Mouse (Mus musculus): ENCODE measurements at regions not wholly inside any gene's neighbourhood (a gene's known extent, or its start where the extent isn't known, plus 50 kb on each side); places are given as distances from the start of the nearest gene placed in this dataset.

- DNase-seq (ENCODE audit: low spot score in 2 of 2), result peak in 1 of 2 experiments; percentile 37
Observed at GRCm38 (mm10) chr6:84392752-84393511, 200.8 kb downstream of the Cyp26b1 start.

DNA sequence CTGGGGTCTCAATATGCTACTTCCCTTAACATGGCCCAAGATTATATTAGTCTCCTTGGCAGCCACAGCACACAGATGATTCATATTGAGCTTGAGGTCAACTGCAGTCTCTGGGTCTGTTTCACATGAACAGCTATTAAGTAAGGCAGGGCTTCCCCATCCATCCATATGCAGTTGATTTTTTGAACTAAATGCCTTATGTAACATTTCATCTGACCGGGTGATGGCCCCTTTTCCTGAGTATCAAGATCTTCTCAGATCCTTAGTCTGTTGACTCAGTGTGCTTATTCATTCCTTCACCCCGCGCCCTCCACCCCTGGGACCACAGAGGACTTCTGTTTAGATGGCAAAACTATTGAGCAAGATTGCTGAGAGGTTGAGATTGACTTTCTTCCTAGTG, 202.7 kb downstream of the Cyp26b1 start:
- DNase-seq (ENCODE audit: low spot score in 2 of 2), result no peak

- peak; percentile 56 to 62 for DNase-seq (ENCODE audit: low spot score in 2 of 2)
Observed at GRCm38 (mm10) chr6:84385696-84386095, 208.0 kb downstream of the Cyp26b1 start.

- DNase-seq (ENCODE audit: low spot score in 2 of 2), result peak in 1 of 2 experiments; percentile 34
Observed at GRCm38 (mm10) chr6:84383718-84384117, 210.0 kb downstream of the Cyp26b1 start.

DNA sequence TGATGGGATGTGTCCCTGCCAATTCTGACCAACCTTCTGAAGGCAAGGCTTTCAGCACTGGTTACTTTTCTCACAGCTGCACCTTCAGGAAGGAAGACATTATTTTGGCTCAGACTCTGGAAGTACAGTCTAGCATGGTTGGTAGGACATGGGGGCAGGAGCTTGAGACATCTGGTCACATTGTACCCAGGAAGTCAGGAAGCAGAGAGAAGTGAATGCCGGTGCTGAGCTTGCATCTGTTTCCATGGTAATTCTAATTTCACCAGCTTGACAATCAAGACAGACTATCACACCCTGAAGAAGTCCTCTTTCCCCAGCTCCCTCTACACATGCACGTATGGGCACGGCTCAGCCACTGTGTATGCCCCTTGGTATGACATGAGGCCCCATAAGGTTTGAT, 210.6 kb downstream of the Cyp26b1 start:
- no peak for DNase-seq (ENCODE audit: low spot score in 2 of 2)

- no peak for DNase-seq (ENCODE audit: low spot score in 2 of 2)
Observed at GRCm38 (mm10) chr6:84381571-84381970, 212.1 kb downstream of the Cyp26b1 start.

DNA sequence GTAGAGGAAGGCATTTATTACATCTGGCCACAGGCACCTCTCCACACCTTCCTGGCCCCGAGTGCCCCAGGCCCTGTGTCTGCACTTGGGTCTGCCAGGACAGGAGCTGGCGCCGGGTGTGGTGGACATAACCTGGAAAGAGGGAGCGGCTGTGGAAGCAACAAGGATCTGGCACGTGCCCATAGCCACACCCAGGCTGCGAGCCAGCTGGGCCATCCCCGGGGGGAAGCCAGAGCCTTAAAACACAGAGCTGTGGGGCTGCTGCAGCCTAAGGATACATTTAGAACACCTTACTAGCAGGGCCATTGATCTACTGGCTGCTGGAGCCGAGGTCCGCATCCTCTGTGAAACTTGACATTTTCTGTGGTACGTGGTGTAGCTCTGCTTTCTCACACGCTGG, 217.0 kb downstream of the Cyp26b1 start:
- no peak for DNase-seq (ENCODE audit: low spot score in 2 of 2)

- peak; percentile 51 to 55 for DNase-seq (ENCODE audit: low spot score in 2 of 2)
Observed at GRCm38 (mm10) chr6:84375498-84375897, 218.2 kb downstream of the Cyp26b1 start.

DNA sequence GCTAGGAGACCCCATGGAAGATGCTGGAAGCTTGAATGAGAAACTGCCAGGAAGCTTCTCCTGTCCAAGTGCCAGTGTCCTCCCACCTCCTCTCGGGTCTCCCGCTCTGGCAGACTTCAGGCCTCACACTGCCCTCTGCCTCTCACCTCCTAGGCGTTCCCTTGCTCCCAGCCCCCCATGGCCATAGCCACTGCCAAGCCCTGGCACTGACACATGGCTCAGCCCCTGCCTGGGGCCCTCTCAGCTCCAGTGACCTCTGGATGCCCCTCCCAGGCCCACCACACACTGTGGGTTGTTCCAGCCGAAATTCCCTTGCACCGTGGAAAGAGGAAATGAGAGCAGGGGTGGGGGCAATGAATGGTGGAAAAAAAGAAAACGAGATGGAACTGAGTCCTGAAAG, 227.3 kb downstream of the Cyp26b1 start:
- no peak for DNase-seq (ENCODE audit: low spot score in 2 of 2)

GRCm38 (mm10) chr6:84365914-84366313, 227.8 kb downstream of the Cyp26b1 start:
- DNase-seq (ENCODE audit: low spot score in 2 of 2), result no peak

- no peak for DNase-seq (ENCODE audit: low spot score in 2 of 2)
Observed at GRCm38 (mm10) chr6:84364964-84365363, 228.7 kb downstream of the Cyp26b1 start.

DNA sequence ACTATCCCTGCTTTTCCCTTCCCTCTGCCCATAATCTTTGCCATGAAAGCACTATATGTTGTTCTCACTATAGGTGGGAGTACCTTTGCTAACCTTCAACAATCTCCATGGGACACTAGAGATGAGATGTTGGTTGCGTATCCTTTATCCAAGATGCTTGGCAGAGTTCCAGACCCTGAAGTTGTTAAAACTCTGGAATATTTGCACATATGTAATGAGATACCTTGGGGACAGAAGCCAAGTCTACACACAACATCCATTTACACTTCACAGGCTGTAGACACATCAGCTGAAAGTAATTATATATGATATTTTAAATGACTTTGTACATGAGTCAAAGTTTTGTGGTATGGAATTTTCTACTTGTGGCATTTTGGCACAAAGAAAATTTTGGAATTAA, 231.4 kb downstream of the Cyp26b1 start:
- DNase-seq (ENCODE audit: low spot score in 2 of 2), result no peak

- DNase-seq (ENCODE audit: low spot score in 2 of 2), result no peak
Observed at GRCm38 (mm10) chr6:84357911-84358310, 235.8 kb downstream of the Cyp26b1 start.

- no peak for DNase-seq (ENCODE audit: low spot score in 2 of 2)
Observed at GRCm38 (mm10) chr6:84353425-84354220, 240.1 kb downstream of the Cyp26b1 start.

- no peak for DNase-seq (ENCODE audit: low spot score in 2 of 2)
Observed at GRCm38 (mm10) chr6:84344936-84345335, 248.8 kb downstream of the Cyp26b1 start.

DNA sequence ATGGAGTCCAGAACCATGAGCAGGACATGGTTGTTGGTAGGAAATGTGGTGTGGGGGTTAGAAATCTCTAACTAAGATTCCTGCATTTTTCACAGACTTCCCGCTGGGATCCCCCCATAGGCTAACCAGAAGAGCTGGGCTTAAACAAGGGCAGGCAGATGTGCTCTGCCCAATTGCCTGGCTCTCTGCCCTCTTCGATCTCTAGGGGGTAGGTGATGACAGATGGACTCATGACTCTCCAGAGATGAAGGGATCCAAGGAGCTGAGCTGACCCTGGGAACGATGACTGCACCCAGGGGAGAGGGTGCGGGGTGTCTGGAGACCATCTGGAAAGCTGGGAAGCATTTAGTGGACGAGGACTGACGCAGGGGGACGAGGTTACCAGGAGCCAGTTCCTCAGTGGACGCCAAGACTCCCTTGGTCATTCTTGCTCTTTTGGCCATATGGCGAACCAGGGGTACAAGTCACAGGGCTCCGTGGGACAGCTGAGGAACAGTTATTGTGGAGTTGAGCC, 260.0 kb downstream of the Cyp26b1 start:
- no peak for DNase-seq (ENCODE audit: low spot score in 2 of 2)

DNA sequence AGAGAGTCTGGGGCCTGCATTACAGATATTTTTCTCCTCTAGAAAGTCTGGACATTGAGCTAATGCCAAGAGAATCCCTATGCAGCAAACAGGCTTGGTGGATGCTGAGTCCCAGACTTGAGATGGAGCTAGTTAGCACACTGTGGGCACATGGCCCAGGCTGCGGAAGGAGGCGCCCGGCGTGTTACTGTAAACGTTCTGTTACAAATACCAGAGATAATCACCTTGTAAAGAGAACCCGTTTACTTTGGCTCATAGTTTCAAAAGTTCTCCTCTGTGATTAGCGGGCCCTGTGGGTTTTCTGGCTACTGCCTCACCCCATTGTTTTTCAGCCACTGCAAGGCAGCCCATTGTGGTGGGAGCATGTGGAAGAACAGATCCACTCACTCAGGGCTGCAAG, 264.6 kb downstream of the Cyp26b1 start:
- no peak for DNase-seq (ENCODE audit: low spot score in 2 of 2)

DNA sequence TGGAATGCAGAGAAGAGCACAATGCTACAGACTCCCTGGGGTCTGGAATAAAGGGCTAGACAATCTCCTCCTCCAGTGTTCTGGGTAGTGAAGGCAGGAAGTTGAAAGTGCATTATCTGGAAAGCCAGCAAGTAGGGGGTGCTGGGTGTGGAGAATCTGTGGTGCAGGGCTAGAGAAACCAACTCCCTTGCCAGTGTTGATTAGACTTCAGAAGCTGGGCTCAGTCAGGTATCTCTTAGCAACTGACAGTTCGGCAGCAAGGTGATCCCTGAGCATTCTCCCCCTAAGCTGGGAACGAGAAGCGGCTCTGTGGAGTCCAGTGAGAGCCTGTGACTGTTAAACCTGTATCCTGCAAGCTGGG, 265.7 kb downstream of the Cyp26b1 start:
- DNase-seq (ENCODE audit: low spot score in 2 of 2), result no peak

- no peak for DNase-seq (ENCODE audit: low spot score in 2 of 2)
Observed at GRCm38 (mm10) chr6:84327306-84328029, 266.2 kb downstream of the Cyp26b1 start.

DNA sequence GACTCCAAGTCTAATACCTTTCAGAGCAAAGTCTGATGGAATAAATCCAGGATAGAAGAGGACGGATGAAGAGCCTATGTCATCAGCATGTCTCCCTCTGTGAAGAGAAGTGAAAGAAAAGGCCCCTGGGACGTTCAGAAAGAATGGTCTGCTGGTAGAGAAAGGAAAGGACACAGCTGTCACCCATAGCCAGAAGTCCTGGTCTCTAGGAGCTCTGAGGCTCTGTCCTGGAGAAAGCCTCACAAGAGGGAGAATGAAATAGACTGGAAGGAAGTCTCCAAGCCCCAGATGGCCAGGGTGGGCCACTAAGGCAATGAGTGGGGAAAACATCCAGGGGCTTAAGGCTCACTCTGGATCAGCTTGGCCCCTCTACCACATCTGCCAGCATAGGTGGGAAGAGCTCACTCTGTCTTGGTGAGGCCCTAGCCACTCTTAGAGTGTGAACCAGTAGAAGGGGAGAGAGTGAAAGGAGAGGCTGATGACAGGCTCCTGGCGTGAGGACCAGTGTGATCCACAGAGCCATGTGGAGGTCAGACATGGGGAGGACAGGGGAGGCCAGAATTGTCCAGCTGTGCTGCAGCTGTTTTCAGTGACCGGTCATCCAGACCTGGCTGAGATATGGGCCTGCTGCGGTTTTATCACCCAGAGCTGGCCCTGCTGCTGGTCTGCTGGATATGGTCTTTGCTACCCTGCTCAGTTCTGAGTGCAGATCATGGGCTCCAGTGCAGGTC, 268.2 kb downstream of the Cyp26b1 start:
- no peak for DNase-seq (ENCODE audit: low spot score in 2 of 2)

- no peak for DNase-seq (ENCODE audit: low spot score in 2 of 2)
Observed at GRCm38 (mm10) chr6:84324185-84324584, 269.5 kb downstream of the Cyp26b1 start.
